Mouse (Mus musculus): ENCODE results near the gene Cldn24.

GRCm38 (mm10) chr8:47859259-47859658 is 37.3 kb downstream of the Cldn24 start:
- no peak for TF ChIP-seq CTCF (conservative IDR thresholded peaks at IDR 0.05; ENCODE audit: low read length)
- no peak for TF ChIP-seq POU5F1 (IDR thresholded peaks at IDR 0.05; ENCODE audit: borderline replicate concordance, low read length)

Data from E14TG2a.4 (cell line).